Mouse (Mus musculus) c-Kit-negative CD71-positive TER-119-positive erythroid progenitor cells, embryonic 14.5 days (primary cell): Measurements from ENCODE around the gene Nxn.

Experiments
- DNase-seq: peaks from one replicate; pipeline ENCODE4 v3.0.0-alpha.2; 2013; ENCODE audit warnings: low read depth, low spot score

Gene Nxn

GRCm38 (mm10) chr11:76363636-76364035 lies 35.3 kb downstream of the Nxn start:
- DNase-seq: no peak

DNA sequence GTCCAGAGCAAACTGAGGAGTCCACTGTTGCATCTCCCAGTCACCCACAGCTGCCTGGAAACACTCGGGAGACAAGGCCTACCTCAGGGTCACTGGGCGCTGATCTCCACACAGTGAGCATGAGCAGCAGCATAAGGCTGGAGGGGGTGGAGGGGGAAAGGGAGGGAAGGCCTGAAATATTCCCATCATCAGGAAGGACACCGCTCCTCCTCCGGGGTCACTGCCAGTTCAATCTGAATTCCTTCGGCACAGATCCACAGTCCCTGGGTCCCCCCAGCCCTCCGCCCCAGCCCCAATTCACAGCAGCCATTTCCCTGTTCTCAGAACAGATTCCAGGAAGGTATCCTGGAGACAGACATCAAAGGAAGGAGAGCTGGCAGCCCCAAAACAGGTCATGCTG lies 35.8 kb downstream of the Nxn start:
- no peak for DNase-seq

- DNase-seq: no peak
These were observed 37.5 kb downstream of the Nxn start for GRCm38 (mm10) chr11:76361422-76361821.

DNA sequence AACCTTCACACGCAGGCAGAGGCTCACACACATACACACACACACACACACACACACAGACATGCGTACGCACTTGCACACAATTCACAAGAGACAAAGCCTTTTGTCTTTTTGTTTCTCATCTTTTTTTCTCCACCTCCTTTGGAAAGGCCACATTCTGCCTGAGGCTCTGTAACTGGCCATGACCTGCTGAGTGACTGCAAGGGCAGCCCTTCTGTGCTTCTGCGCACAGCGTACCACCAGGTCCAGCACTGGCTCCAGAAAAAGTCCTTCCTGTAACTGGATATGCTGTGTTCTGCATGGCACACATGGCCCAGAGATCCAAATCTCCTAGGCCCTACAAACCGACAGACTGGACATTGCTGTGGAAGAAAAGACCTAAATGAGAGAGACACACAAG lies 38.7 kb downstream of the Nxn start:
- DNase-seq: no peak

GRCm38 (mm10) chr11:76358628-76359320 lies 40.2 kb downstream of the Nxn start:
- no peak for DNase-seq

- DNase-seq: no peak
These were observed 41.5 kb downstream of the Nxn start for GRCm38 (mm10) chr11:76357464-76357863.

DNA sequence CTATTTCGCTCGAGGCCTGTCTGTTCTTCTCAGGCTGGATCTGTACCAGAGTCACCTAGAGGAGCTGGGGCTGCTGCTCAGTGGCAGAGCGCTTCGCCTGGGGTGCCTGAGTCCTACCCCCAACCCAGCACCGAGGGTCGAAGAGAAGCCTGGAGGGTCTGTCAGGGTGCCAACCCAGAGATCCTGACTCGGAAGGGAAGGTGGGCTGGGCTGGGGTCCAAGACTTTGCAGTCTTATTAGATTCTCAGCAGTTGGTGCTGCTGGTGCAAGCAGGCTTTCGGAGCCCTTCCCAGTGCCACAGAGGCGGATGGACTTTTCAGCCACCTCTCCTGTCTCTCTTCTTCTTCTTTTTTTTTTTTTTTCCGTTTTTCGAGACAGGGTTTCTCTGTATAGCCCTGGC lies 42.8 kb downstream of the Nxn start:
- no peak for DNase-seq

DNA sequence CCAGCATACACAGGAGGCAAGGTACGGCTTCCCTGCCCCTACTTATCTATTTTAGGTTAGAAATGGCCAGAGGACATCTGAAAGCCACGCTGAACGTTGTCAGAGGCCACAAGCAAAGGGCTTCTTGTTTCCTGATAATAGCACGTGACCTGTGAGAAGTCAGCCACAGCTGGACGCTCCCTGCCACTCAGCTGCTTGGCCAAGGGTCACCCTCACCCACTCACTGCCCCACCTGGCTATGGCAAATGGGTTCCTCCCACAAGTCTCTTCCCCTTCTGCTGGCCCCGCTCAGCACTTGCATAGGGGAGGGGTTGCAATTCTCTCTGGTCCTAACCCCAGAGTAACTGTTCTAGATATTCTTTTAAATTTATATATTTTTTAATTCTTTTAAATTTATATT lies 43.5 kb downstream of the Nxn start:
- DNase-seq: no peak

DNA sequence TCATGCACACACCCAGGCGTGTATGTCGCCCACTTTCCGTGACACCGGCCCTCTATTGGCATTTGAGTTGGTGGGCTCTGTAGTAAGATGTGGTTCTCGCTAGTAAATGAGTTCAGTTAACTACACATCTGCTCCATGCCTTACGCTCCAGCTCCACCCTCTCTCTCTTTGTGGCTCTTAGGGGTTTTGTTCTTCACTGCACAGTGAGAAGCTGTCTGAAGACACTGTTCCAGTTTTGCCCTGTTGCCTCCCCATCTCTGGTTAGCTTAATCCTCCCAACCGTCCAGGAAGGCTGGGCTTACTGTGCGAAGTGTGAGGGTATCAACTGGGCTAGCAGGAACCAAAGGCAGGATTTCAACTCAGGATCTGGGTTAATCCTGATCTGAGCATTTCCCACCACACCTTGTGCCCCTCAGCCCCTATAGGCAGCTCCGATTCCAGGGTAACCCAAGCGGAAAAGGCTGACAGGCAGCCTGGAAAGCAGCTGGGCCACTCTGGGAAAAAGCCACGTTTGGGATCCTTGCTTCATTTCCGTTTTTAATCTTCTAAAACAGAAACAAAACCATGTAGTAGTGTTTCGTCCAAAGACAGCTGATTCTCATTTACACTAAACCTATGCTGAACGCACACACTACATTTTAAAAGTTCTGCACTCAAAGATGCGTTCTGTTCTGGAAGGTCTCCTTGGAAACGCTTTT lies 45.9 kb downstream of the Nxn start:
- no peak for DNase-seq

- no peak for DNase-seq
These were observed 47.3 kb downstream of the Nxn start for GRCm38 (mm10) chr11:76351624-76352011.

- DNase-seq: no peak
These were observed 47.9 kb downstream of the Nxn start for GRCm38 (mm10) chr11:76350931-76351623.

DNA sequence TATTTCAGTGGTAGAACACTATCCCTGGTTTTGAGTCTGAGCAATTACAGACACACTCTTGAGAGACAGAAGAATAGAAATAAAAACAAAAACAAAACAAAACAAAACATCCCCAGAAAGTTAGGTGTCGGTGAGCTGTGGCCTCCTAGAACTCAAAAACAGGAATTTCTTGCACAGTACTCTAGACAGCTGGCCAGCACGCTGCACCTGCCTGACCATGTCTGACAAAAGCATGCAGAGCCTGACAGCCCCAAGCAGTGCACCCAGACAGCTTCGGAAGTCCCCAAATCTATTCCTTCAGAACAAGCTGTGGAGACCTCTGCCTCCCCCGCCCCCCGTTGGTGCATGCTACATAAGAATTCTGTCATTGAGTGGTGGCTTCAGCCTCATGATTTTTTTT lies 49.1 kb downstream of the Nxn start:
- DNase-seq: no peak

GRCm38 (mm10) chr11:76347589-76347988 lies 51.4 kb downstream of the Nxn start:
- DNase-seq: no peak

GRCm38 (mm10) chr11:76343031-76343430 lies 55.9 kb downstream of the Nxn start:
- DNase-seq: no peak

- no peak for DNase-seq
These were observed 56.9 kb downstream of the Nxn start for GRCm38 (mm10) chr11:76341884-76342645.

DNA sequence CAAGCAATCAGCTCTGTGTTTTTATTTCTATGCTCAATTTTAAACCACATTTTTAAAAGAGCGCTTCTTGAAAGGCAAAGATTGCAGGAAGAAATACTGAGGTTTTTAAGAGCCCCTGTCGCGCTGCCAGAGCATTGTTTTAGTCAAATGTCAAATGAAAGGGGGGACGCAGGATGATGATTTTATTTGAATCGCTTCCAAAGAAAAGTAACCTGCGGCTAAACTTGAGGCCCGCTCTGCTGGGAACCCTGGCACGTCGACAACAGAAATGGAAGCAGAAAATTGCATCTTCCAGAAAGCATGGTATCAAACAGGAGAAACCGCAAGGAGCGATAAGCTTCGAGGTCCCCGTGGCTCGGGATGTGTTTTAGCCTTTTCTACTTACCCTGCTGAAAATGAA lies 57.8 kb downstream of the Nxn start:
- DNase-seq: no peak

DNA sequence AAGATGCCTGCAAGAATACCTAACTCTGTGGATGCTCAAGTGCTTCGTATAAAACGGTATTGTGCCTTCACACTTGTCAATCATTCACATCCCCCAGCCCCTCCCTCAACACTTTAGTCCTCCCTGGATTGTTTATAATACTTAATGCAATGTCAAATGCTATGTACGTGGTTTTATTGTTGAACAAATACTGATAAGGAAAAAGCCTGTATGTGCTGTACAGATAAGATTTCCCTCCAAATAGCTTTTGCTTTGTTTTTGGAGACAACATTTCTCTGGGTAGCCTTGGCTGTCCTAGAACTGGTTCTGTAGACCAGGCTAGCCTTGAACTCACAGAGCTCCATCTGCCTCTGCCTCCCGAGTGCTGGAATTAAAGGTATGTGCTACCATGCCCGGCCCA lies 59.1 kb downstream of the Nxn start:
- DNase-seq: no peak

- no peak for DNase-seq
These were observed 59.8 kb downstream of the Nxn start for GRCm38 (mm10) chr11:76339141-76339540.

GRCm38 (mm10) chr11:76338656-76339055 lies 60.3 kb downstream of the Nxn start:
- no peak for DNase-seq

- DNase-seq: no peak
These were observed 61.2 kb downstream of the Nxn start for GRCm38 (mm10) chr11:76337764-76338163.

GRCm38 (mm10) chr11:76337236-76337635 lies 61.7 kb downstream of the Nxn start:
- DNase-seq: no peak

GRCm38 (mm10) chr11:76336224-76336623 lies 62.7 kb downstream of the Nxn start:
- no peak for DNase-seq
